In genomic region chr2:145832836-145833221, GRCm38 (mm10) we compare ENCODE assay signal across 9 mouse cellular contexts.
DNase-seq lines count a peak whose midpoint lies in the region; ATAC-seq and TF ChIP-seq lines count a peak whose summit lies in the region.
"Had no signal": no experiment of that assay in that cellular context is flagged by ENCODE, and none has a peak within 500 bp of the region (broad histone marks: within the 10 kb centered on the region; RNA-seq: fewer than 3 reads in every experiment).

No protein-coding gene starts in this region.

- 66% methylated on average over 5 of the region's 5 CpGs for WGBS in hindbrain, embryonic 10.5 days
- 65% methylated on average over 5 of the region's 5 CpGs for whole genome bisulfite sequencing in hindbrain, embryonic 11.5 days
- WGBS in embryonic facial prominence, embryonic 13.5 days: 19% methylated on average over 5 of the region's 5 CpGs
- 57% methylated on average over 5 of the region's 5 CpGs for WGBS in hindbrain, embryonic 16.5 days
- WGBS in midbrain, embryonic 13.5 days: 77% methylated on average over 5 of the region's 5 CpGs
- 70% methylated on average over 5 of the region's 5 CpGs for WGBS in cerebellum, adult 2 months

- no peak overlapping the region for H3K9ac ChIP-seq in hindbrain, embryonic 11.5 days (ENCODE audit: low read depth, low read length)
- H3K9ac ChIP-seq in embryonic facial prominence, embryonic 13.5 days: peak overlapping the region; percentile 46; the same call in 1 of the 2 replicates
- H3K9ac ChIP-seq in hindbrain, embryonic 16.5 days (ENCODE audit: low read depth, low read length): peak overlapping the region; percentile 13; the same call in 1 of the 2 replicates
- H3K9ac ChIP-seq in midbrain, embryonic 13.5 days (replicated peaks): no peak overlapping the region

- H3K27me3 ChIP-seq in hindbrain, embryonic 10.5 days (ENCODE audit: insufficient read depth, poor library complexity, severe bottlenecking): no peaks in the 10 kb centered on the region
- H3K27me3 ChIP-seq in hindbrain, embryonic 11.5 days (ENCODE audit: control insufficient read depth, insufficient read depth, low read length): no peaks in the 10 kb centered on the region
- H3K27me3 ChIP-seq in embryonic facial prominence, embryonic 13.5 days: no peaks in the 10 kb centered on the region
- H3K27me3 ChIP-seq in hindbrain, embryonic 16.5 days (replicated peaks; ENCODE audit: control insufficient read depth, insufficient read depth, low read length): no peaks in the 10 kb centered on the region
- no peaks in the 10 kb centered on the region for H3K27me3 ChIP-seq in midbrain, embryonic 13.5 days
- H3K27me3 ChIP-seq in cerebellum, adult 2 months (ENCODE audit: control insufficient read depth, insufficient read depth, low read length): no peaks in the 10 kb centered on the region

- no peak for DNase-seq in hindbrain, embryonic 10.5 days (ENCODE audit: low spot score)
- no peak for DNase-seq in hindbrain, embryonic 11.5 days (ENCODE audit: low spot score)
- DNase-seq in cerebellum, adult 2 months: no peak
- no peak for DNase-seq in urinary bladder, postnatal 36 days (ENCODE audit: low spot score in 2 of 2)
- no peak for DNase-seq in right cerebral cortex, postnatal 25 days

- H3K4me2 ChIP-seq in hindbrain, embryonic 11.5 days (replicated peaks; ENCODE audit: low read depth, low read length): no peak overlapping the region
- H3K4me2 ChIP-seq in embryonic facial prominence, embryonic 13.5 days: peak overlapping the region; percentile 52
- H3K4me2 ChIP-seq in hindbrain, embryonic 16.5 days (ENCODE audit: low read length): peak overlapping the region; percentile 10
- peak overlapping the region; percentile 36 for H3K4me2 ChIP-seq in midbrain, embryonic 13.5 days (replicated peaks)

- peaks cover 16% of the 10 kb centered on the region for H3K4me1 ChIP-seq in hindbrain, embryonic 10.5 days (replicated peaks)
- no peaks in the 10 kb centered on the region for H3K4me1 ChIP-seq in hindbrain, embryonic 11.5 days (replicated peaks; ENCODE audit: control insufficient read depth, insufficient read depth, low read length)
- peaks cover 27% of the 10 kb centered on the region for H3K4me1 ChIP-seq in embryonic facial prominence, embryonic 13.5 days
- peaks cover 12% of the 10 kb centered on the region for H3K4me1 ChIP-seq in hindbrain, embryonic 16.5 days (ENCODE audit: control insufficient read depth, insufficient read depth, low read depth, low read length)
- H3K4me1 ChIP-seq in midbrain, embryonic 13.5 days (replicated peaks): peaks cover 15% of the 10 kb centered on the region
- peaks cover 4% of the 10 kb centered on the region; the same call in 1 of the 2 replicates for H3K4me1 ChIP-seq in cerebellum, adult 2 months (ENCODE audit: control insufficient read depth, insufficient read depth, low read length)

- H3K36me3 ChIP-seq in hindbrain, embryonic 10.5 days: no peaks in the 10 kb centered on the region
- no peaks in the 10 kb centered on the region for H3K36me3 ChIP-seq in hindbrain, embryonic 11.5 days (ENCODE audit: control insufficient read depth, insufficient read depth, low read length)
- H3K36me3 ChIP-seq in embryonic facial prominence, embryonic 13.5 days: peaks cover 3% of the 10 kb centered on the region; the same call in 1 of the 2 replicates
- H3K36me3 ChIP-seq in hindbrain, embryonic 16.5 days (ENCODE audit: control insufficient read depth, insufficient read depth, low read length): no peaks in the 10 kb centered on the region
- H3K36me3 ChIP-seq in midbrain, embryonic 13.5 days: no peaks in the 10 kb centered on the region

- 0 out of 2 replicates have a peak overlapping the region, but pooled peaks have one; percentile 20 for H3K4me3 ChIP-seq in hindbrain, embryonic 10.5 days
- no peak overlapping the region for H3K4me3 ChIP-seq in hindbrain, embryonic 11.5 days (ENCODE audit: low read depth, low read length)
- peak overlapping the region; percentile 17; the same call in 1 of the 2 replicates for H3K4me3 ChIP-seq in embryonic facial prominence, embryonic 13.5 days
- no peak overlapping the region for H3K4me3 ChIP-seq in hindbrain, embryonic 16.5 days (ENCODE audit: low read length)
- no peak overlapping the region for H3K4me3 ChIP-seq in midbrain, embryonic 13.5 days (replicated peaks)
- H3K4me3 ChIP-seq in cerebellum, adult 2 months (replicated peaks; ENCODE audit: insufficient read depth, low read depth, low read length): no peak overlapping the region
- H3K4me3 ChIP-seq: erythroblast, embryonic 14.5 days had no signal

- TF ChIP-seq CTCF in cerebellum, adult 2 months (IDR thresholded peaks at IDR 0.05; ENCODE audit: borderline replicate concordance, insufficient read depth, low read depth, low read length): no peak

- H3K27ac ChIP-seq in hindbrain, embryonic 10.5 days: peak overlapping the region; percentile 85
- H3K27ac ChIP-seq in hindbrain, embryonic 11.5 days (ENCODE audit: low read depth, low read length): no peak overlapping the region
- H3K27ac ChIP-seq in embryonic facial prominence, embryonic 13.5 days: peak overlapping the region; percentile 94
- peak overlapping the region; percentile 81 for H3K27ac ChIP-seq in hindbrain, embryonic 16.5 days (ENCODE audit: low read depth, low read length)
- H3K27ac ChIP-seq in midbrain, embryonic 13.5 days: peak overlapping the region; percentile 88
- no peak overlapping the region for H3K27ac ChIP-seq in cerebellum, adult 2 months (ENCODE audit: insufficient read depth, low read length)

- no peak for TF ChIP-seq POLR2A in cerebellum, adult 2 months (IDR thresholded peaks at IDR 0.05; ENCODE audit: borderline replicate concordance, insufficient read depth, low read length)

- H3K9me3 ChIP-seq in hindbrain, embryonic 10.5 days: no peaks in the 10 kb centered on the region
- H3K9me3 ChIP-seq in hindbrain, embryonic 11.5 days (ENCODE audit: control insufficient read depth, low read length): no peaks in the 10 kb centered on the region
- H3K9me3 ChIP-seq in embryonic facial prominence, embryonic 13.5 days: no peaks in the 10 kb centered on the region
- H3K9me3 ChIP-seq in hindbrain, embryonic 16.5 days (ENCODE audit: control insufficient read depth, low read length): no peaks in the 10 kb centered on the region
- no peaks in the 10 kb centered on the region for H3K9me3 ChIP-seq in midbrain, embryonic 13.5 days

- ATAC-seq in hindbrain, embryonic 11.5 days (ENCODE audit: low FRiP score): no peak
- no peak for ATAC-seq in embryonic facial prominence, embryonic 13.5 days (ENCODE audit: insufficient number of reproducible peaks, insufficient read depth, low FRiP score, low TSS enrichment, low read depth)
- no peak for ATAC-seq in hindbrain, embryonic 16.5 days
- ATAC-seq in midbrain, embryonic 13.5 days: no peak

Comparison
In these comparisons a context has a peak if more than half of its experiments do, and no peak if none do; other contexts are left out.
1. H3K27ac ChIP-seq: peak in hindbrain, embryonic 10.5 days (single experiment), embryonic facial prominence, embryonic 13.5 days (single experiment), hindbrain, embryonic 16.5 days (single experiment) and midbrain, embryonic 13.5 days (single experiment); none in hindbrain, embryonic 11.5 days (single experiment) and cerebellum, adult 2 months (single experiment).
2. H3K4me3 ChIP-seq: peak in hindbrain, embryonic 10.5 days (single experiment) and embryonic facial prominence, embryonic 13.5 days (single experiment); none in hindbrain, embryonic 11.5 days (single experiment), hindbrain, embryonic 16.5 days (single experiment), midbrain, embryonic 13.5 days (single experiment) and cerebellum, adult 2 months (single experiment).
3. H3K9ac ChIP-seq: peak in embryonic facial prominence, embryonic 13.5 days (single experiment) and hindbrain, embryonic 16.5 days (single experiment); none in hindbrain, embryonic 11.5 days (single experiment) and midbrain, embryonic 13.5 days (single experiment).